Mouse (Mus musculus) hindbrain, embryonic 16.5 days (tissue): ENCODE data around the gene Grin2d. TPM values are rescaled to one million over a fixed set of nuclear protein-coding genes. Genes with fewer than 3 reads are reported as not detected.
A peak's percentile ranks its signal among the peaks of the same experiment; 100 is the strongest.

ENCODE experiments used
- ATAC-seq: fragments of 200-750 bp; cut with Nextera tagmentation; 2 replicates; pipeline ENCODE4 v1.8.0; 2017; ENCODE audit warnings: moderate TSS enrichment, moderate library complexity
- H3K27ac ChIP-seq: fragments of 300-500 bp; sonication (generic); 2 replicates; pipeline ENCODE4 v1.5.1; 2014; ENCODE audit warnings: low read depth, mild to moderate bottlenecking, control low read depth, low read length, moderate library complexity
- H3K27me3 ChIP-seq: fragments of 300-500 bp; sonication (generic); replicated peaks from 2 replicates; pipeline ENCODE4 v1.6.1; 2014; ENCODE audit warnings: low read length; ENCODE audit not compliant: control insufficient read depth, insufficient read depth
- H3K36me3 ChIP-seq: fragments of 300-500 bp; sonication (generic); 2 replicates; pipeline ENCODE4 v1.6.1; 2014; ENCODE audit warnings: mild to moderate bottlenecking, low read length, moderate library complexity, mixed read lengths; ENCODE audit not compliant: control insufficient read depth, insufficient read depth
- H3K4me1 ChIP-seq: fragments of 300-500 bp; sonication (generic); 2 replicates; pipeline ENCODE4 v1.6.1; 2014; ENCODE audit warnings: low read depth, low read length; ENCODE audit not compliant: control insufficient read depth, insufficient read depth
- H3K4me2 ChIP-seq: fragments of 300-500 bp; sonication (generic); 2 replicates; pipeline ENCODE4 v1.6.1; 2014; ENCODE audit warnings: mild to moderate bottlenecking, low read length, control low read depth, moderate library complexity
- H3K4me3 ChIP-seq: fragments of 300-500 bp; sonication (generic); 2 replicates; pipeline ENCODE4 v1.5.1; 2014; ENCODE audit warnings: mild to moderate bottlenecking, low read length, control low read depth, moderate library complexity
- H3K9ac ChIP-seq: fragments of 300-500 bp; sonication (generic); 2 replicates; pipeline ENCODE4 v1.6.1; 2014; ENCODE audit warnings: low read depth, mild to moderate bottlenecking, control low read depth, low read length, moderate library complexity
- H3K9me3 ChIP-seq: fragments of 300-500 bp; sonication (generic); 2 replicates; pipeline ENCODE4 v1.6.1; 2014; ENCODE audit warnings: mild to moderate bottlenecking, low read length, moderate library complexity; ENCODE audit not compliant: control insufficient read depth
- WGBS: fragments of 180-500 bp; shearing (Covaris S2); extraction: QIAGEN DNeasy Blood & Tissue Kit; methylation state at CpG from one replicate; pipeline ENCODE4 v1.1.7; 2014; 5-methylcytosine and 5-hydroxymethylcytosine counted together
- polyA plus RNA-seq: library from polyadenylated mRNA; unstranded; fragments of >200 nt; fragmentation: Nextera tagmentation; extraction: Ambion mirVana; gene quantifications from 2 replicates; pipeline ENCODE4 v1.2.1, GENCODE M21; 2015

The Grin2d gene
- polyA plus RNA-seq, 1 experiment from 2014 or later, result 3.4 TPM

- no peaks in the 10 kb centered on the region for H3K9me3 ChIP-seq
- peak; percentile 48 for ATAC-seq
- 0% methylated on average over 38 of the region's 42 CpGs for WGBS
- H3K27ac ChIP-seq, result peak overlapping the region; percentile 93
- H3K4me2 ChIP-seq, result peak overlapping the region; percentile 87
- H3K36me3 ChIP-seq, result peaks cover 29% of the 10 kb centered on the region
- no peaks in the 10 kb centered on the region for H3K27me3 ChIP-seq
- H3K4me1 ChIP-seq, result peaks cover 14% of the 10 kb centered on the region
- H3K9ac ChIP-seq, result peak overlapping the region; percentile 94
- H3K4me3 ChIP-seq, result peak overlapping the region; percentile 91
These were observed 92.6 kb downstream of the Grin2d start for GRCm38 (mm10) chr7:45785388-45786135.

- H3K4me1 ChIP-seq, result peaks cover 14% of the 10 kb centered on the region
- H3K9me3 ChIP-seq, result no peaks in the 10 kb centered on the region
- H3K27ac ChIP-seq, result peak within 1 kb of the TSS; percentile 93
- H3K9ac ChIP-seq, result peak within 1 kb of the TSS; percentile 94
- H3K27me3 ChIP-seq, result no peaks in the 10 kb centered on the region
- WGBS, result 12% methylated on average over 20 of the region's 20 CpGs
- H3K36me3 ChIP-seq, result peaks cover 21% of the 10 kb centered on the region
- ATAC-seq, result peak; percentile 74
- H3K4me3 ChIP-seq, result peak within 1 kb of the TSS; percentile 91
- peak within 1 kb of the TSS; percentile 87 for H3K4me2 ChIP-seq
These were observed 93.4 kb downstream of the Grin2d start, which contains the start of gene Sult2b1 for GRCm38 (mm10) chr7:45784524-45785372. TSS of gene Sult2b1 (minus strand) at chr7:45784669.

GRCm38 (mm10) chr7:45783511-45784091 lies 94.6 kb downstream of the Grin2d start, which contains the start of gene Lmtk3:
TSS of gene Lmtk3 (plus strand) at chr7:45783738.
- Histone ChIP-seq H3K36me3 (peaks cover 10% of the 10 kb centered on the region), H3K27ac (peak within 1 kb of the TSS; percentile 93), H3K9ac (peak within 1 kb of the TSS; percentile 94), H3K4me1 (peaks cover 14% of the 10 kb centered on the region), H3K27me3 (no peaks in the 10 kb centered on the region), H3K9me3 (no peaks in the 10 kb centered on the region), H3K4me3 (peak within 1 kb of the TSS; percentile 91), H3K4me2 (peak within 1 kb of the TSS; percentile 77)
- under 1% methylated on average over 38 of the region's 38 CpGs for WGBS
- peak; percentile 58 for ATAC-seq

GRCm38 (mm10) chr7:45782271-45782670 lies 95.9 kb downstream of the Grin2d start:
- no peaks in the 10 kb centered on the region for H3K27me3 ChIP-seq
- no peak overlapping the region for H3K4me3 ChIP-seq
- no peaks in the 10 kb centered on the region for H3K9me3 ChIP-seq
- no peak overlapping the region for H3K9ac ChIP-seq
- no peak overlapping the region for H3K4me2 ChIP-seq
- ATAC-seq, result no peak
- WGBS, result 63% methylated on average over 4 of the region's 4 CpGs
- no peak overlapping the region for H3K27ac ChIP-seq
- peaks cover 11% of the 10 kb centered on the region for H3K4me1 ChIP-seq
- H3K36me3 ChIP-seq, result no peaks in the 10 kb centered on the region

Other genes starting within 250 kb of the Grin2d start
- 2.9 and 5.2 TPM in 2 replicates for gene Mamstr, start 238.4 kb downstream of the Grin2d start, polyA plus RNA-seq
- gene Fut2, start 212.0 kb downstream of the Grin2d start, polyA plus RNA-seq, result 0.09 and 0.19 TPM in 2 replicates
- 0.84 and 0.94 TPM in 2 replicates for gene Ntn5, start 194.4 kb downstream of the Grin2d start, polyA plus RNA-seq
- 0.43 and 0.45 TPM in 2 replicates for gene Sec1, start 184.0 kb downstream of the Grin2d start, polyA plus RNA-seq
- gene Car11, start 178.5 kb downstream of the Grin2d start, polyA plus RNA-seq, result 63.8 and 68.2 TPM in 2 replicates
- gene Dbp, start 173.3 kb downstream of the Grin2d start, polyA plus RNA-seq, result 3.2 and 3.3 TPM in 2 replicates
- 508 and 537 TPM in 2 replicates for gene Rpl18, start 162.9 kb downstream of the Grin2d start, polyA plus RNA-seq
- gene Sphk2, start 160.4 kb downstream of the Grin2d start, polyA plus RNA-seq, result 23.9 and 28.3 TPM in 2 replicates
- gene Fam83e, start 157.2 kb downstream of the Grin2d start, polyA plus RNA-seq, result 0.37 and 0.44 TPM in 2 replicates
- gene Spaca4, start 152.6 kb downstream of the Grin2d start, polyA plus RNA-seq, result not detected in 2 replicates
- 17.2 and 21.3 TPM in 2 replicates for gene Lmtk3, start 94.6 kb downstream of the Grin2d start, polyA plus RNA-seq
- 5.1 and 6.6 TPM in 2 replicates for gene Sult2b1, start 93.7 kb downstream of the Grin2d start, polyA plus RNA-seq
- gene Cyth2, start 63.8 kb downstream of the Grin2d start, polyA plus RNA-seq, result 243 TPM in 2 replicates
- gene Kcnj14, start 53.6 kb downstream of the Grin2d start, polyA plus RNA-seq, result 1.2 TPM in 2 replicates
- gene Grwd1, start 47.4 kb downstream of the Grin2d start, polyA plus RNA-seq, result 44.0 and 46.7 TPM in 2 replicates
- gene Kdelr1, start 5.6 kb downstream of the Grin2d start, polyA plus RNA-seq, result 54.5 and 55.7 TPM in 2 replicates
- 0.22 TPM in 1 of 2 replicates, not detected in the other for gene Syngr4, start 18.3 kb upstream of the Grin2d start, polyA plus RNA-seq
- gene Tmem143, start 18.6 kb upstream of the Grin2d start, polyA plus RNA-seq, result 6.5 and 8.2 TPM in 2 replicates
- 33.2 and 39.9 TPM in 2 replicates for gene Emp3, start 43.0 kb upstream of the Grin2d start, polyA plus RNA-seq
- gene Ccdc114, start 45.7 kb upstream of the Grin2d start, polyA plus RNA-seq, result 6.6 and 8.7 TPM in 2 replicates
- 0.53 and 1.0 TPM in 2 replicates for gene Abcc6, start 151.9 kb upstream of the Grin2d start, polyA plus RNA-seq
- 47.3 TPM in 2 replicates for gene Nomo1, start 155.3 kb upstream of the Grin2d start, polyA plus RNA-seq
- 3.5 and 3.7 TPM in 2 replicates for gene Kcnj11, start 222.4 kb upstream of the Grin2d start, polyA plus RNA-seq